Mouse (Mus musculus): ENCODE results near the gene Col4a1. TPM values are rescaled to one million over a fixed set of nuclear protein-coding genes. Genes with fewer than 3 reads are reported as not detected.

Gene Col4a1
- polyA plus RNA-seq, 1 experiment from 2014 or later, result 79.3 TPM

DNA sequence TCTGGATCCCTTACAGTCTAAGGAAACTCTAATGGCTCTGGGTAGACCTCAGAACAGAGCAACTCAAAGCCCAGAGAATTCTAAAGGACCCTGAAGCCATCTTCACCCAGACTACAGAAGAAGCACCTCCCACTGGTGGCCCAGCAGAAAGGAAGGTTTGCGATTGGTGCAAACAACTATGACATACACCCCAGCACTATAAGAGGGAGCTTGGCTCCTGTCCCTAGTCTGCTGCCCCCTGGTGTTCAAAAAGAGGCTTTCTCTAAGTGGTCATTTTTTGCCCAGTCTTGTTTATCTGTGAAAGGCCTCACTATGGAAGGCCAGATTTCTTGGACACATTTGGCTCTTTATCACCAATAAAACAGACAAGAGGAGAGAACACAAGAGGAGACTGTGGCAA is 97.4 kb downstream of the Col4a1 start:
- ATAC-seq (ENCODE audit: low FRiP score), result peak; percentile 73; the same call in 1 of the 2 replicates
- H3K27ac ChIP-seq (replicated peaks), result no peak overlapping the region
- H3K36me3 ChIP-seq, result no peaks in the 10 kb centered on the region
- H3K4me2 ChIP-seq, result no peak overlapping the region
- WGBS, result 21% methylated on average over 1 of the region's 1 CpGs
- H3K4me3 ChIP-seq (replicated peaks), result no peak overlapping the region
- no peaks in the 10 kb centered on the region for H3K27me3 ChIP-seq (replicated peaks)
- H3K4me1 ChIP-seq, result peaks cover 10% of the 10 kb centered on the region; the same call in 1 of the 2 replicates
- no peak overlapping the region for H3K9ac ChIP-seq (replicated peaks)
- H3K9me3 ChIP-seq (replicated peaks), result no peaks in the 10 kb centered on the region

DNA sequence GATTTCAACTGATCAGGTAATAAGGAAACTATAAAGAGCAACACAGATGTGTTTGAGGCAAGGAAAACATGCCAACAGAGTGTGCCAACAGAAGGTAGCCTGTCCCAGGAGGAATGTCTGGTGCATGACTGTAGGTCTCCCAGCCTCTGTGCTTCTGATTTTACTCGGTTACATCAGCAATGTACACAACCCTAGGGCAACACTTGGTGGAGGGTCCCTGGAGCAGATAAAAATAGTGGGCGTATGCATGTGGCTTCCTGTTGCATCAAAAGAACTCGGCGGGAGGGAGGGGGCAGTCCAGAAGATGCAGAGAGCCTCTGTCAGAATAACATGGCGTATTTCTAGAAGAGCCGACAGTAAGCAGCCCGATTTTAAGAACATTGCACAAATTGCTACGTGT is 106.1 kb downstream of the Col4a1 start:
- Histone ChIP-seq H3K4me3 (replicated peaks) (no peak overlapping the region), H3K9me3 (replicated peaks) (no peaks in the 10 kb centered on the region), H3K9ac (replicated peaks) (no peak overlapping the region), H3K4me2 (no peak overlapping the region), H3K27ac (replicated peaks) (no peak overlapping the region), H3K36me3 (no peaks in the 10 kb centered on the region), H3K27me3 (replicated peaks) (no peaks in the 10 kb centered on the region), H3K4me1 (peaks cover 8% of the 10 kb centered on the region; the same call in 1 of the 2 replicates)
- no peak for ATAC-seq (ENCODE audit: low FRiP score)
- WGBS, result 80% methylated on average over 8 of the region's 8 CpGs

DNA sequence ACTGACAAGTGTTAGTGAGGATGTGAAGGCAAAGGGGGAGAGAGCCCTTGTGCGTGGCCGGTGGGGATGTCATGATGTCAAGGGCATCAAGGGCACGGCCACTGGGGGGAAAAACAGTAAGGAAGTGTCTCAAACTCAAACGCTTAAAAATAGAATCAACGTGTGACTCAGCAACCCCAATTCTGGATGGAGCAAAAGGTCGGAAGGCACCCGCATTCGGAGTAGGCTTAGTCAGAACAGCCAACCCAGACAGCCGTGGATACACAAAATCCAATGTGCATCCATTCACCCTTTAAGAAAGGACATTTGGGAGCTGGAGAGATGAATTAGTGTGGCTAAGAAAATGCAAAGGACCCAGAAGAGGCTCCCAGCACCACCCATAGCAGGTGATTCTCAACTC is 107.1 kb downstream of the Col4a1 start:
- H3K4me1 ChIP-seq, result peaks cover 8% of the 10 kb centered on the region; the same call in 1 of the 2 replicates
- ATAC-seq (ENCODE audit: low FRiP score), result no peak
- WGBS, result 91% methylated on average over 9 of the region's 9 CpGs

DNA sequence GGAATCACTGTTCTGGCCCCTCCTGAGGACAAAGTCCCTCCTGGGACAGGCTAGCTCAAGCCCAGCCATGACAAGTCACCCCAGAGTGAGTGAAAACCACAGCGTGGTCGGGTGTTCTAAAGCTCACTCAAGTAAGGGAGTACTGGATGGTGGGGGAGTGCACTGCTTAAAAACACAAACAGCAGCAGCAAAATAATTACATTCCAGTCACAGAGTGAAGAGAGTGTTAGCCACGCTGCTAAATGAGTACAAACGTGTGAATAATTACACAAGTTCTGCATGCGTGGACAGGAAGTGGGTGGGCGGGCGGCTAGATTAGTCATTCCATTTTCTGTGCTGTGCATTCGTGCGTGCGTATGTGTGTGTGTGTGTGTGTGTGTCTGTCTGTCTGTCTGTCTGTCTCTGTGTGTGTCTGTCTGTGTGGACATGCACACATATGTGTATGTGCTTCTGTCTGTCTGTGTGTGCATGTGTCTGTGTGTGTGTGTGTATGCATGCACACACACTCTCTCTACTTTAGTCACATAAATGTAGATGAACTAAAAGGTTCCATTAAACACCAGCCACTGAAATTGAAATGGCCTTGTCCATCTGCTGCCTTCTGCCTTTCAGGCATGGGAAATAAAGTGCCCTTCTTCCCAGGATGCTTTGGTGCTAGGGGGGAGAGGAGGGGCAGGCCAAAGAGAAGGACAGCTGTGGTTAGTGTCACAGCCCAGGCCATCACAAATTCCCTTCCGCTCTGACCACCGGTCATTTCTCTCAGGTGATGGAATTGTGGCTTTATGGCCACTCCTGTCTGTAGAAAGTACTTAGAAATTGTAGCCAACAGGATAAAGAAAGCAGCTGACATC is 109.1 kb downstream of the Col4a1 start:
- Histone ChIP-seq H3K9me3 (replicated peaks) (no peaks in the 10 kb centered on the region), H3K4me1 (peaks cover 8% of the 10 kb centered on the region; the same call in 1 of the 2 replicates), H3K9ac (replicated peaks) (no peak overlapping the region), H3K27ac (replicated peaks) (0 out of 2 replicates have a peak overlapping the region, but pooled peaks have one; percentile 48), H3K36me3 (no peaks in the 10 kb centered on the region), H3K4me3 (replicated peaks) (no peak overlapping the region), H3K27me3 (replicated peaks) (no peaks in the 10 kb centered on the region), H3K4me2 (no peak overlapping the region)
- WGBS, result 59% methylated on average over 12 of the region's 12 CpGs
- ATAC-seq (ENCODE audit: low FRiP score), result peak; percentile 47; the same call in 1 of the 2 replicates

More for the DNA sequence above, 107.1 kb downstream of the Col4a1 start:
- Histone ChIP-seq H3K4me2 (no peak overlapping the region), H3K9ac (replicated peaks) (no peak overlapping the region), H3K4me3 (replicated peaks) (no peak overlapping the region), H3K9me3 (replicated peaks) (no peaks in the 10 kb centered on the region), H3K27ac (replicated peaks) (no peak overlapping the region), H3K27me3 (replicated peaks) (no peaks in the 10 kb centered on the region), H3K36me3 (no peaks in the 10 kb centered on the region)

DNA sequence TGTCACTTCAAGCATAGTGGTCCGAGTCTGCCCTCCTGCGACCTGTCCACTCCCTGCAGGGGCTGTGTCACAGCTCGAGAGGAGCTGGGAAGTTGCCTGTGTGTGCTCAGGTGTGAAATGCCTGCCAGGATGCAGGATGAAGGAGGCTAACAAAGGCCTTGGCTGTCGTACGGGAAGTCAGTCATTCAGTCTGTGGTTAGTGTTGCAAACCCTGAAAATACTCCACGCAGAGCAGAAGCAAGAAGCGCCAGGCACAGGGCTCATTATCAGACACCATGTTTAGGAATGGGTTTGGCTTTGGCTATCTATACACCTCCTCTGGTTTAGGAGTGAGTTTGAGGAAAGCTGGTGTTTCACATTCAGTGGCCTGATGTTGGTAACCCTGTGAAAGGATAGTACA is 114.0 kb downstream of the Col4a1 start:
- Histone ChIP-seq H3K27ac (replicated peaks) (no peak overlapping the region), H3K4me2 (no peak overlapping the region), H3K4me1 (peaks cover 6% of the 10 kb centered on the region; the same call in 1 of the 2 replicates), H3K9ac (replicated peaks) (no peak overlapping the region), H3K36me3 (no peaks in the 10 kb centered on the region), H3K27me3 (replicated peaks) (no peaks in the 10 kb centered on the region), H3K4me3 (replicated peaks) (no peak overlapping the region), H3K9me3 (replicated peaks) (no peaks in the 10 kb centered on the region)
- no peak for ATAC-seq (ENCODE audit: low FRiP score)
- WGBS, result 79% methylated on average over 7 of the region's 7 CpGs

DNA sequence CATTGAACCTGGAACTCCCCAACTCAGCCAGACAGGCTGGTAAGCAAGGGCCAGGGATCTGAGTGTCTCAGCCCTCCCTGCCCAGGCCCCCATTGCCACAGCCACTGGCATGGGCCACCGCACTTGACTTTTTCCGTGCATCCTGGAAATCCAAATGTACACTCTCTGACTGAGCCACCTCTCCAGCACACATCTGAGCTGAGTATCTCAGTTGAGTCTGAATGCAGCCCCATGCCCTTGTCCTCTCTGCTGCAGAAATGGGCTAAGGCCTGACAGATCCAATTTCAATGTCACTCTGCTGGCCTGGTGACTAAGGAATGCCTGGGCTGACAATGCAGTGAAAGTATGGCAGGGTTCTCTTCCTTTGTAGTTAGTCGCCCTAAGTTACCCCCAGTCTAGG is 114.6 kb downstream of the Col4a1 start:
- H3K4me3 ChIP-seq (replicated peaks), result no peak overlapping the region
- no peaks in the 10 kb centered on the region for H3K4me1 ChIP-seq
- no peaks in the 10 kb centered on the region for H3K36me3 ChIP-seq
- no peaks in the 10 kb centered on the region for H3K27me3 ChIP-seq (replicated peaks)
- 83% methylated on average over 3 of the region's 3 CpGs for WGBS
- H3K9me3 ChIP-seq (replicated peaks), result no peaks in the 10 kb centered on the region
- no peak overlapping the region for H3K4me2 ChIP-seq
- H3K27ac ChIP-seq (replicated peaks), result no peak overlapping the region
- no peak overlapping the region for H3K9ac ChIP-seq (replicated peaks)
- no peak for ATAC-seq (ENCODE audit: low FRiP score)

DNA sequence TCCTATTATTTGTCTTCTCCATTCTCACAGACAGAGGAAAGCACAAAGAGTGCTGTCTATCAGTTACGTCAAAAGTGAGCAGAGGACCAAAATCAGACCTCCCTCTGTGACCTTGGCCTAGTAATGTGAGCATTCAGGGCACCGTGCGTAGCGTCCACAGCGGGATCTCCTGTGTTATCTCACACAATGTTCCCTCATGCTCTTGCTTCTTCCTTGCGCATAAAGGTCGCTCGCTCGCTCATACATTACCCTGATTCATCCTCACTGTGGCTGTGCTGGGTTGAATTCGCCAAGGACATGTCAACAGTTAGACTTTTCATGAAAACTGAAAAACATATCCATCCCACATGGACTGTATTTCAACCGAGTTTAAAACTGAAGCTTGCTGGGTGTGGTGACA is 115.4 kb downstream of the Col4a1 start:
- ATAC-seq (ENCODE audit: low FRiP score), result no peak
- no peaks in the 10 kb centered on the region for H3K36me3 ChIP-seq
- H3K4me3 ChIP-seq (replicated peaks), result no peak overlapping the region
- H3K27me3 ChIP-seq (replicated peaks), result no peaks in the 10 kb centered on the region
- no peaks in the 10 kb centered on the region for H3K4me1 ChIP-seq
- WGBS, result 89% methylated on average over 11 of the region's 11 CpGs
- no peak overlapping the region for H3K9ac ChIP-seq (replicated peaks)
- no peaks in the 10 kb centered on the region for H3K9me3 ChIP-seq (replicated peaks)
- H3K27ac ChIP-seq (replicated peaks), result no peak overlapping the region
- H3K4me2 ChIP-seq, result no peak overlapping the region

DNA sequence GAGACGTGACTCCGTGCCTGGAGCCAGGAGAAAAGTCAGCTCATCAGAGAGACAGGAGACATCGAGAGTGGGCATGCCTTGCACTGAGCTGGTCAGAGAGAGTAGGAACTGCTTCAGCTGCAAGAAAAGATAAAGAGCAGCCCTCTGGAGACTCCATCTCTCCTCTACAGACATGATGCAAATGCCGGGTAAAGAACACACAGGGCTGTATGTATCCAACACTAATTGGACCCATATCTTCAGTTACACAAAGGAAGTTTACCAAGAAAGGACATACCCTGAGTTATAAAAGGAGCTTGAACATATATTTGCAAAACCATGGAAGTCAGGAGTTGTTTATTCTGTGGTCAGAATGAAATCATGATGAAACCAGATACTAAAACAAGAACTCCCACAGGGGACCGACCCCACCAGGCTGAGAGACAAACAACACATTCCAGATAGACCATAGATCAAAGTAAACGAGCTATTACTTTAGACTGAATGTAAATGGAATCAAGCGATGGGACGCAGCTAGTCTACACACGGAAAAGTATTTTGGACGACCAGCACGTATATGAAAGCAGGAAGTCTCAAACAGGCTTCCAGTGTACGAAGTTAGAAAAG is 119.8 kb downstream of the Col4a1 start:
- WGBS, result 58% methylated on average over 12 of the region's 12 CpGs
- Histone ChIP-seq H3K36me3 (no peaks in the 10 kb centered on the region), H3K4me2 (no peak overlapping the region), H3K4me3 (replicated peaks) (no peak overlapping the region), H3K9me3 (replicated peaks) (no peaks in the 10 kb centered on the region), H3K27me3 (replicated peaks) (peaks cover 8% of the 10 kb centered on the region), H3K4me1 (peaks cover 8% of the 10 kb centered on the region), H3K9ac (replicated peaks) (no peak overlapping the region), H3K27ac (replicated peaks) (no peak overlapping the region)
- no peak for ATAC-seq (ENCODE audit: low FRiP score)

DNA sequence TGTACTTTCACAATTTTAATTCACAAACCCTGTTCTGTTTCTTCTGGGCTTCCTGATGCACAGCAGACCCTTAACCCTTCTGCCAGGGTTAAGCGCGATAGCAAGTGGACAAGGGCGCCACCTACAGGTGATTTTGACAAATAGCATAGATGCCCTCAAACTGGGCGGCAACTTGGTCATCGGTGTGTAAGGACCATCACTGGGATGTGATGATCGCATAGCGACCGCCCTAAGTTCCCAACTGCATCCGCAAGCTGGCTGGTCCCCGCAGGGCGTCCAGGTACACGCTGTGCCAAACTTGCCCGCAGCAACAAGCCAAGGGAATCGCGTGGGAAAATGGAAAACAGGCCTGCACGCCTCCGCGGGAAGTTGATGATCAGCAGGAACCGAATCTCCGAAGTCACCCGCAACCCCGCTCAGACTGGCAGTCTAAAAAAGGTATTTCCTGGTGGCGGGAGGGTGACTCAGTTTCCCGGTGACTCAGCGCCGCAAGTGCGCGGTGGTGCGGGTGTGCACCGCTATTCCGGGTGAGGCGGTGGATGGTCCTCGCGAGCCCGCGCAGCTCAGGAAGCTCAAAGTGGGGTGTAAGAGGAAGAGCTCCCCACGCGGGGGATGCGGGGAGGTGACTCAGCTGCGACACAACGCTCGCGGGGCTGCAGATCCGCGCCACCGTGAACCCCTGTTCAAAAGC is 124.9 kb downstream of the Col4a1 start:
- no peak overlapping the region for H3K27ac ChIP-seq (replicated peaks)
- H3K4me2 ChIP-seq, result peak overlapping the region; percentile 97
- H3K9ac ChIP-seq (replicated peaks), result peak overlapping the region; percentile 45
- peak overlapping the region; percentile 48 for H3K4me3 ChIP-seq (replicated peaks)
- no peaks in the 10 kb centered on the region for H3K9me3 ChIP-seq (replicated peaks)
- WGBS, result 1% methylated on average over 46 of the region's 46 CpGs
- peaks cover 11% of the 10 kb centered on the region for H3K4me1 ChIP-seq
- peaks cover 18% of the 10 kb centered on the region for H3K27me3 ChIP-seq (replicated peaks)
- no peaks in the 10 kb centered on the region for H3K36me3 ChIP-seq
- ATAC-seq (ENCODE audit: low FRiP score), result peak; percentile 83

DNA sequence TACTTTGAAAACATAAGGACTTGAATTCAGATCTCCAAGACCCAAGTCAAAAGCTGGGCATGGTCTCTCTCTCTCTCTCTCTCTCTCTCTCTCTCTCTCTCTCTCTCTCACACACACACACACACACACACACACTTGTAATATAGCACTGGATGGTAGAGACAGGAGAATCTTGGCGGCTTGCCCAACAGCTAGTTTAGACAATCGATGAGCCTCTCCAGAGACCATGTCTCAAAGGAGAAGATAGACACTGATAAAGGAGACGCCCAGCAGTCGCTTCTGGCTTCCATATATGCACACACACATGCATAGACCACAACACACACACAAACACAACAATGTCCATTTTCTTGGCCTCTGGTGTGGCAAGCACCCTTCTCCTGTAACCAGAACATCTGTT is 126.2 kb downstream of the Col4a1 start:
- no peak overlapping the region for H3K4me3 ChIP-seq (replicated peaks)
- ATAC-seq (ENCODE audit: low FRiP score), result no peak
- H3K4me1 ChIP-seq, result peaks cover 11% of the 10 kb centered on the region
- H3K9ac ChIP-seq (replicated peaks), result no peak overlapping the region
- no peaks in the 10 kb centered on the region for H3K9me3 ChIP-seq (replicated peaks)
- no peak overlapping the region for H3K27ac ChIP-seq (replicated peaks)
- peaks cover 18% of the 10 kb centered on the region for H3K27me3 ChIP-seq (replicated peaks)
- H3K36me3 ChIP-seq, result no peaks in the 10 kb centered on the region
- H3K4me2 ChIP-seq, result no peak overlapping the region
- 51% methylated on average over 4 of the region's 4 CpGs for WGBS

DNA sequence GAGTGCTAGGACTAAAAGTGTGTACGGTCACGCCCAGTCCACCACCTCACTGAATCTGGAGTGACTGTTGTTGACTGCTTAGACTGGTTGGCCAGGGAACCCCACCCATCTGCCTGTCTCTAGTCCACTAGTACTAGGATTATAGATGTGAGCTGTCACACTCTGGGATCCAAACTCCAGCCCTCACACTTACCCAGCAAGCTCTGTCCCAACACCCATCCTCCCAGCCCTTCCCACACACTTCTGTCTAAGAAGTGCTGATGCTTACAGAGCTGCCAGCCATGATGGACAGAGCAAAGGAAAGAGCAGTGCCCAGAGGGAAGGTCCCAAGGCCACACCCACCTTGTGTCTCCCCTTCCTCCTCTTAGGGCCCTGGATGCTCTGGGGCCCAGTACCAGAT is 127.0 kb downstream of the Col4a1 start:
- WGBS, result 95% methylated on average over 2 of the region's 2 CpGs
- peaks cover 18% of the 10 kb centered on the region for H3K27me3 ChIP-seq (replicated peaks)
- H3K36me3 ChIP-seq, result no peaks in the 10 kb centered on the region
- no peaks in the 10 kb centered on the region for H3K9me3 ChIP-seq (replicated peaks)
- H3K27ac ChIP-seq (replicated peaks), result no peak overlapping the region
- no peak overlapping the region for H3K4me3 ChIP-seq (replicated peaks)
- H3K4me2 ChIP-seq, result no peak overlapping the region
- no peak for ATAC-seq (ENCODE audit: low FRiP score)
- peaks cover 11% of the 10 kb centered on the region for H3K4me1 ChIP-seq
- H3K9ac ChIP-seq (replicated peaks), result no peak overlapping the region
